Comparison of ENCODE assay signal across 10 mouse cellular contexts in the genomic region with DNA sequence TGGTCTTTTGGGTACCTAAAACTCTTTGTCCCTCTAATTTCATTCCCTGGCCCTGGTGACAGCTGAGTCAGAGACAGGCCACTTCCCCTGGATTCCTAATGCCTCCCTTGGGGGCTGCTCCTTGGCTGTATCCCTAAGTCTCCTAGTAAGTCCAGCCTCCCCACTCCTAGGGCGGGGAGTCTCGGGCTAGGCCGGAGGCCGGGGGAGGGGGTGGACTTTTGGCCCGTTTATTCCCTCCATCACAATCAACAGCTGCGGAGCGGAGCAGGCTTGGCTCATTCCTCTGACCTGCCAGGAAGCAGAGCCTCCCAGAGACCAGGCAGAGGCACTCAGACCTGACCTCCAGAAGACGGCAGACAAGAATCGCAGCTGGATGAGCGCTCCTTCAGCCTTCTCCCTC. TPM values are rescaled to one million over a fixed set of nuclear protein-coding genes. Genes with fewer than 3 reads are reported as not detected.
DNase-seq lines count a peak whose midpoint lies in the region; ATAC-seq and TF ChIP-seq lines count a peak whose summit lies in the region.
"Had no signal": no experiment of that assay in that cellular context is flagged by ENCODE, and none has a peak within 500 bp of the region (broad histone marks: within the 10 kb centered on the region; RNA-seq: fewer than 3 reads in every experiment).

No protein-coding gene starts in this region.

- H3K27me3 ChIP-seq in kidney, adult 2 months (replicated peaks; ENCODE audit: control insufficient read depth, insufficient read depth, low read length), result no peaks in the 10 kb centered on the region
- H3K27me3 ChIP-seq in forebrain, embryonic 14.5 days (replicated peaks; ENCODE audit: control insufficient read depth, insufficient read depth, low read length), result no peaks in the 10 kb centered on the region
- no peaks in the 10 kb centered on the region for H3K27me3 ChIP-seq in forebrain, embryonic 13.5 days
- H3K27me3 ChIP-seq: embryonic facial prominence, embryonic 12.5 days had no signal

- peaks cover 32% of the 10 kb centered on the region for H3K4me1 ChIP-seq in kidney, adult 2 months (ENCODE audit: control insufficient read depth, insufficient read depth, low read length)
- peaks cover 4% of the 10 kb centered on the region; the same call in 1 of the 2 replicates for H3K4me1 ChIP-seq in forebrain, embryonic 14.5 days (ENCODE audit: control insufficient read depth, insufficient read depth, low read length)
- H3K4me1 ChIP-seq in forebrain, embryonic 13.5 days, result peaks cover 8% of the 10 kb centered on the region

- H3K27ac ChIP-seq in kidney, adult 2 months (ENCODE audit: insufficient read depth, low read depth, low read length), result peak overlapping the region; percentile 89
- no peak overlapping the region for H3K27ac ChIP-seq in forebrain, embryonic 14.5 days (ENCODE audit: low read depth, low read length)
- no peak overlapping the region for H3K27ac ChIP-seq in forebrain, embryonic 13.5 days
- H3K27ac ChIP-seq: embryonic facial prominence, embryonic 12.5 days had no signal

- peak; percentile 32 for TF ChIP-seq POLR2A in kidney, adult 2 months (IDR thresholded peaks at IDR 0.05; ENCODE audit: low read depth, low read length)

- no peak overlapping the region for H3K4me2 ChIP-seq in forebrain, embryonic 14.5 days (ENCODE audit: low read length)
- H3K4me2 ChIP-seq in forebrain, embryonic 13.5 days, result no peak overlapping the region
- H3K4me2 ChIP-seq: embryonic facial prominence, embryonic 12.5 days had no signal

- H3K4me3 ChIP-seq in kidney, adult 2 months (ENCODE audit: insufficient read depth, low read depth, low read length), result peak overlapping the region; percentile 58
- no peak overlapping the region for H3K4me3 ChIP-seq in forebrain, embryonic 14.5 days (ENCODE audit: low read depth, low read length)
- no peak overlapping the region for H3K4me3 ChIP-seq in forebrain, embryonic 13.5 days
- H3K4me3 ChIP-seq: embryonic facial prominence, embryonic 12.5 days had no signal

- no peak overlapping the region for H3K9ac ChIP-seq in forebrain, embryonic 14.5 days (ENCODE audit: low read length)
- no peak overlapping the region for H3K9ac ChIP-seq in forebrain, embryonic 13.5 days
- H3K9ac ChIP-seq: embryonic facial prominence, embryonic 12.5 days had no signal

- ATAC-seq in CD4-positive, CD25-positive, alpha-beta regulatory T cell, adult 4 months, result no peak
- no peak for ATAC-seq in forebrain, embryonic 14.5 days
- ATAC-seq in forebrain, embryonic 13.5 days, result no peak

- H3K9me3 ChIP-seq in forebrain, embryonic 14.5 days (replicated peaks; ENCODE audit: control insufficient read depth, low read length), result no peaks in the 10 kb centered on the region
- no peaks in the 10 kb centered on the region for H3K9me3 ChIP-seq in forebrain, embryonic 13.5 days (replicated peaks)
- H3K9me3 ChIP-seq: embryonic facial prominence, embryonic 12.5 days had no signal

- WGBS in kidney, adult 2 months, result 17% methylated on average over 10 of the region's 10 CpGs
- WGBS in forebrain, embryonic 14.5 days, result 81% methylated on average over 10 of the region's 10 CpGs
- 80% methylated on average over 10 of the region's 10 CpGs for WGBS in forebrain, embryonic 13.5 days

- peak; percentile 79 for DNase-seq in adrenal gland, postnatal 14 days
- DNase-seq in heart, adult 18-20 months, result peak; percentile 85 to 93
- DNase-seq in kidney, adult 2 months, result peak; percentile 94
- DNase-seq in lung, postnatal 25 days (ENCODE audit: low spot score), result peak; percentile 33
- DNase-seq in forebrain, embryonic 14.5 days (ENCODE audit: low spot score), result no peak
- no peak for DNase-seq in cerebellum, postnatal 4 days (ENCODE audit: low spot score in 2 of 2)

- H3K36me3 ChIP-seq in kidney, adult 2 months (ENCODE audit: control insufficient read depth, insufficient read depth, low read length), result no peaks in the 10 kb centered on the region; the same call in 1 of the 2 replicates
- H3K36me3 ChIP-seq in forebrain, embryonic 14.5 days (ENCODE audit: control insufficient read depth, insufficient read depth, low read length), result peaks cover 42% of the 10 kb centered on the region
- peaks cover 54% of the 10 kb centered on the region for H3K36me3 ChIP-seq in forebrain, embryonic 13.5 days (ENCODE audit: poor library complexity, severe bottlenecking)

- TF ChIP-seq CTCF in kidney, adult 2 months (conservative IDR thresholded peaks at IDR 0.05; ENCODE audit: insufficient read depth, insufficient read length, low read depth, low read length), result no peak

RNA-seq across cellular contexts. Expression of gene Cldn15, which starts 1.2 kb away (rescaled TPM):
- 13.5 and 14.7 TPM in 2 replicates for total RNA-seq in adrenal gland, postnatal 14 days (2021)
- 1 to 10 TPM; 5.1 to 8.4 TPM for total RNA-seq in heart, adult 18-20 months (2021)
- 28.2 and 33.1 TPM in 2 replicates for polyA plus RNA-seq in kidney, adult 2 months (2012; rRNA removed)
- under 1 TPM in 1 of 2 experiments, not detected in 1; 0.34 TPM for polyA plus RNA-seq in CD4-positive, CD25-positive, alpha-beta regulatory T cell, adult 4 months (2017; shearing (Covaris generic))
- 0.11 TPM in 1 of 2 replicates, not detected in the other for polyA plus RNA-seq in forebrain, embryonic 14.5 days (2014; fragmentation: Nextera tagmentation; extraction: Ambion mirVana)
- polyA plus RNA-seq in forebrain, embryonic 13.5 days (2015; fragmentation: Nextera tagmentation; extraction: Ambion mirVana), result 0.13 and 0.31 TPM in 2 replicates

RNA-seq across cellular contexts. Expression of gene Fis1, which starts 14.5 kb away (rescaled TPM):
- 136 TPM in 2 replicates for total RNA-seq in adrenal gland, postnatal 14 days (2021)
- 100 to 1,000 TPM; 190 to 205 TPM for total RNA-seq in heart, adult 18-20 months (2021)
- polyA plus RNA-seq in kidney, adult 2 months (2012; rRNA removed), result 276 and 313 TPM in 2 replicates
- polyA plus RNA-seq in CD4-positive, CD25-positive, alpha-beta regulatory T cell, adult 4 months (2017; shearing (Covaris generic)), result 100 to 1,000 TPM; 390 to 404 TPM
- polyA plus RNA-seq in forebrain, embryonic 14.5 days (2014; fragmentation: Nextera tagmentation; extraction: Ambion mirVana), result 432 and 495 TPM in 2 replicates
- polyA plus RNA-seq in forebrain, embryonic 13.5 days (2015; fragmentation: Nextera tagmentation; extraction: Ambion mirVana), result 350 and 357 TPM in 2 replicates

RNA-seq across cellular contexts. Expression of gene Plod3, which starts 19.2 kb away (rescaled TPM):
- 54.9 and 57.8 TPM in 2 replicates for total RNA-seq in adrenal gland, postnatal 14 days (2021)
- total RNA-seq in heart, adult 18-20 months (2021), result 10 to 100 TPM; 33.2 to 35.8 TPM
- 44.0 and 46.9 TPM in 2 replicates for polyA plus RNA-seq in kidney, adult 2 months (2012; rRNA removed)
- 1 to 10 TPM; 4.4 to 8.8 TPM for polyA plus RNA-seq in CD4-positive, CD25-positive, alpha-beta regulatory T cell, adult 4 months (2017; shearing (Covaris generic))
- 21.7 and 22.2 TPM in 2 replicates for polyA plus RNA-seq in forebrain, embryonic 14.5 days (2014; fragmentation: Nextera tagmentation; extraction: Ambion mirVana)
- polyA plus RNA-seq in forebrain, embryonic 13.5 days (2015; fragmentation: Nextera tagmentation; extraction: Ambion mirVana), result 25.8 and 28.9 TPM in 2 replicates

RNA-seq across cellular contexts. Expression of gene Znhit1, which starts 20.2 kb away (rescaled TPM):
- total RNA-seq in adrenal gland, postnatal 14 days (2021), result 64.8 and 72.1 TPM in 2 replicates
- total RNA-seq in heart, adult 18-20 months (2021), result 10 to 100 TPM; 62.6 to 67.4 TPM
- 99.7 and 105 TPM in 2 replicates for polyA plus RNA-seq in kidney, adult 2 months (2012; rRNA removed)
- polyA plus RNA-seq in CD4-positive, CD25-positive, alpha-beta regulatory T cell, adult 4 months (2017; shearing (Covaris generic)), result 10 to 100 TPM; 50.3 to 67.0 TPM
- 125 and 136 TPM in 2 replicates for polyA plus RNA-seq in forebrain, embryonic 14.5 days (2014; fragmentation: Nextera tagmentation; extraction: Ambion mirVana)
- polyA plus RNA-seq in forebrain, embryonic 13.5 days (2015; fragmentation: Nextera tagmentation; extraction: Ambion mirVana), result 110 and 113 TPM in 2 replicates

RNA-seq across cellular contexts. Expression of gene Vgf, which starts 58.6 kb away (rescaled TPM):
- 11.9 and 12.6 TPM in 2 replicates for total RNA-seq in adrenal gland, postnatal 14 days (2021)
- not detected for total RNA-seq in heart, adult 18-20 months (2021)
- 0.03 and 0.08 TPM in 2 replicates for polyA plus RNA-seq in kidney, adult 2 months (2012; rRNA removed)
- not detected for polyA plus RNA-seq in CD4-positive, CD25-positive, alpha-beta regulatory T cell, adult 4 months (2017; shearing (Covaris generic))
- polyA plus RNA-seq in forebrain, embryonic 14.5 days (2014; fragmentation: Nextera tagmentation; extraction: Ambion mirVana), result 2.7 and 3.8 TPM in 2 replicates
- 0.89 and 1.0 TPM in 2 replicates for polyA plus RNA-seq in forebrain, embryonic 13.5 days (2015; fragmentation: Nextera tagmentation; extraction: Ambion mirVana)
- polyA plus RNA-seq: limb, embryonic 11.5 days had no signal

Comparison
In these comparisons a context has a peak if more than half of its experiments do, and no peak if none do; other contexts are left out.
1. DNase-seq: peak in adrenal gland, postnatal 14 days (single experiment), heart, adult 18-20 months (2 of 2), kidney, adult 2 months (single experiment) and lung, postnatal 25 days (single experiment); none in forebrain, embryonic 14.5 days (single experiment) and cerebellum, postnatal 4 days (0 of 2).
2. RNA of gene Cldn15, which starts 1.2 kb away (polyA plus RNA-seq): 28.2 to 33.1 TPM in kidney, adult 2 months; 0.34 TPM in CD4-positive, CD25-positive, alpha-beta regulatory T cell, adult 4 months, 0.13 to 0.31 TPM in forebrain, embryonic 13.5 days and 0.11 TPM in forebrain, embryonic 14.5 days; every median in the first group is over 10 times any median in the second.